Mouse (Mus musculus) lung, postnatal 36 days (tissue): Measurements from ENCODE around the gene Bcat1.
A peak's percentile ranks its signal among the peaks of the same experiment; 100 is the strongest.
"Not testable (repeated sequence)": the region's sequence is repeated elsewhere in the genome, so short reads cannot be mapped to it uniquely, and the experiment has no call there.

Experiments used
- DNase-seq: peaks from one replicate; pipeline ENCODE4 v3.0.0; 2022; ENCODE audit warnings: mixed read lengths

The Bcat1 gene

DNA sequence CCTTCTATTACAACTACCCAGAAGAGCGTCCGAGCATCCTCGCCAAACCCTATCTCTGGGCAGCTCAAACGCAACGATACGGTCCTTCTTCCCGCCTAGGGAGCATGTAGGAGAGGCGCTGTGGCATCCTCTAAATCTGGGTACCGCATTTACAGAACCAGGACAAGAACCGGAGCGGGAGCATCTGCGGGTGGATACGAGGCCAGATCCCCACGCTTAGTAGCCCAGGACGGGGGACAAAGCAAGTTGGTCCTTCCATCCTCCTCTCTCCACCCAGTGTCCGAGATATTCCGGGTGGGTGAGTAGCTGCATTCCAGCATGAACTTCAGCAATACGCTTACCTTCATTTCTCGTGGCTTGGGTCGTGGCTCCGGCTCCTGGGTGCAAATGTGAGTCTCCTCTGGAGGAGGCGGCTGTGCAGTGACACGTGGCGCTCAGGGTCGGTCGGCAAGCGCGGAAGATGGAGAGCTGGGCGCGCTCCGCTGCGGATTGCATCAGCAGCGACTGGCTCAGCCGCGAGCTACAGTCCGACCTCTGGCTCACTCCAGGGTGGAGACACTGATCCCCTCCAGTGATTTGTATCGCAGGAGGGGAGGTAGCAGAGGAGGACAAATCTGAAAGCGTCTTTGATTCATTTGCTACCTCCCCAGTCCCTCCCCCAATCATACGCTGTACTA is at the start of gene Bcat1:
TSS of gene Bcat1 (minus strand) at position 637 of the 677 bp plus-strand sequence.
- no peak for DNase-seq

DNA sequence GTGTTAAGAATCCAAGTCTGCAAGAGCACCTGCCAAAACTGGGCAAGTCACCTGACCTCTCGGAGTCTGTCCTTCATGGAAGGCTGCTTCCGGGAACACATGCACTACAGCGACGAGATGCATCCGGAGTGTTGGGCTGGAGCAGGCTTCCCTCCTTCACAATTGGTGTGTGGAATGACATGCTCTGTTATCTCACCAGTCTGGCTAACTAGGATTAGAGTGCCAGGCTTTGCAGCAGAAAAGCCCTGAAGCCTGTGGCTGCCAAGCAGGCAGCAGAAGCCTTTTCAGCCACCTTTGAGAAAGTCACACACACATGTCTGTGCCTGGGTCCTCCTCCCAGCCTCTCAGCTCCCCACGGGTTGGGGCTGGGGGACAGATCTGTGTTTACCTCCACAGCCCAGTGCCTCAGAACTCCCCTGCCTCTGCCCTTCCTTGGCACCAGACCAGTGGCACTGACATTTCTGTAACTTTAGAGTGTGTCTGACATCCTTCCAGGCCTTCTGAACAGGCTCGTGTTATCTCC is 49.7 kb upstream of the Bcat1 start:
- DNase-seq: peak; percentile 10

DNA sequence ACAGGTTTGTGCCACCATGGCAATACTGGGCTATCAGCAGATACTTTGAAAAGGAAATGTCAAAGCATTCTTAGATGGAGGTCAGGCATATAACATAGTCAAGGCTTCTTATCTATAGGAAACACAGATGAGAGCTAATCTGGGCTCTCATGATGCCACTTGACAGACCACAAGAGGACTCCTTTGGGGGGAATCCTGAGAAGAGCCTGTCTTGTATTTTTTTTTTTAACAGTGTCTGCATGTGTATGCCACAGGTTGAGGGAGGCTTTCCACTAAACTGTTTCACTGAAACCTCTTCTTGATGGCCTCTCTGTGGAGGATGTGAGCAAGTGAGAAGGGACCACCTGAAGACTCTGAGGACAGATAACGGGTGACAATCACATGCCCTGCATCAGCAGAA is 48.6 kb upstream of the Bcat1 start:
- no peak for DNase-seq

DNA sequence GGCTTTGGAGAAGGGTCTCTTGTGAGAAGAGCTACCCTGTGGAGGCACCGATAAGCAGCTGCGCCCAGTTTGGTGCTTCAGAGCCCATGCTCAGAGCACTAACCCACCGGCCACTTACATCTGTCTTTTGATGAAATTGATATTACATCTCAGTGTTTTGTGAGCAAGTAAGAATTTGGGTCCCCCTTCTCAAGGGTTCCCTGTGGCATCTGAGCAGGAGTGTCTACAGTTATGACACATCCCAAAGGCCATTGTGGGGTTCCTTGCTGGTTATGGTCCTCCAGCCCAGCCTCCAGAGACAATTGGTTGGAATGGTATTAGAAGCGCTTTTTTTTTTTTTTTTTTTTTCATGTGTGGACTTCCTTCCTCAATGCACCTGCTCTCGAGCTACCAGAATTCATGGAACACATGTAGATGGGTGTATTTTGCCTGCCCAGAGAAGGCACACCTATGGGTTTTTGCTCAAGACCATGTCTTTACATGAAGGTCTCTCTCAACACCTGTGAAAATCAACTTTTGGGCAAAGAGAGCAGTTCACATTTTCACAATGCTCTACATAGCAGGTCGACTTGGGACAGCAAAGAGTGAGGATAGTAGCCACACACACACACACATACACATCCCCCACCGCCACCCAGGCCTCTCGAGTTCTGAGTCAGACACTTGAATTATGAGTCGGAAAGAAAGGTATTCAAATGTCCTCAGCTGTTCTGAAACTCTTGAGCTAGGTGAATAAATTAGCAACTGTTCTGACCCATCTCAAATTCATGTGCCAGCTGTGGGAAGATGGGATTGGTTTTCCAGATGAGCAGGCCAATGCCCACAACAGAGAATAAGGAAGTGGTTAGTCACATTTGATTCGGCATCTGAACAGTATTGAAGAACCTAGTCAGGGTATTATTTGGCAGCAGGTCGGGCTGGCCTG is 47.4 kb upstream of the Bcat1 start:
- peak; percentile 32 for DNase-seq

DNA sequence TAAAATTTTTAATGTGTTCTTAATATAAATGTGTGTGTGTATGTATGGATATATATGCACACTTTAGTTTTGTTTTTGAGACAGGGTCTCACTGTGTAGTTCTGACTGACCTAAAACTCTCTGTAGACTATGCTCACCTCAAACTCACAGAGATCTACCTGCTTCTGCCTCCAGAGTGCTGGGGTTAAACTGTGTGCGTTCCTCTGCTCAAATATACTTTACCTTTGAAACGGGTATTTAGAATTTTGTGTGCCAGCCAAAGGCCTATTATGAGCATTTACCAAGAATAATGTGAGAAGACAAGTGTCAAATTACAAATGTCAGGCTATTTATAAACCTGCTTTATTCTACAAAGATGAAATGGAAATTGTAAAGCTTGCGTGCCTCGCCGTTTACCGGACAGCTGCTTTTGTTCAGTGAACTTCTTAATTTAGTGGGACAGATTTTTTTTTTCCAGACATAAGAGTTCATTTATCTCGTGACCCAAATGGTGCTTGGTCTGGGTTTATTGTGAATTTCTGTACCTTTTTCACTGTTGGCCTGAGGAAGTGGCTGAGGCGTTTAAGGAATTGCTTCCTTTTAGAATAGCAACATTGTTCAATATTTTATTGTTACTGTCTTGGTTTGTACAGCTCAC is 46.6 kb upstream of the Bcat1 start:
- DNase-seq: no peak

DNA sequence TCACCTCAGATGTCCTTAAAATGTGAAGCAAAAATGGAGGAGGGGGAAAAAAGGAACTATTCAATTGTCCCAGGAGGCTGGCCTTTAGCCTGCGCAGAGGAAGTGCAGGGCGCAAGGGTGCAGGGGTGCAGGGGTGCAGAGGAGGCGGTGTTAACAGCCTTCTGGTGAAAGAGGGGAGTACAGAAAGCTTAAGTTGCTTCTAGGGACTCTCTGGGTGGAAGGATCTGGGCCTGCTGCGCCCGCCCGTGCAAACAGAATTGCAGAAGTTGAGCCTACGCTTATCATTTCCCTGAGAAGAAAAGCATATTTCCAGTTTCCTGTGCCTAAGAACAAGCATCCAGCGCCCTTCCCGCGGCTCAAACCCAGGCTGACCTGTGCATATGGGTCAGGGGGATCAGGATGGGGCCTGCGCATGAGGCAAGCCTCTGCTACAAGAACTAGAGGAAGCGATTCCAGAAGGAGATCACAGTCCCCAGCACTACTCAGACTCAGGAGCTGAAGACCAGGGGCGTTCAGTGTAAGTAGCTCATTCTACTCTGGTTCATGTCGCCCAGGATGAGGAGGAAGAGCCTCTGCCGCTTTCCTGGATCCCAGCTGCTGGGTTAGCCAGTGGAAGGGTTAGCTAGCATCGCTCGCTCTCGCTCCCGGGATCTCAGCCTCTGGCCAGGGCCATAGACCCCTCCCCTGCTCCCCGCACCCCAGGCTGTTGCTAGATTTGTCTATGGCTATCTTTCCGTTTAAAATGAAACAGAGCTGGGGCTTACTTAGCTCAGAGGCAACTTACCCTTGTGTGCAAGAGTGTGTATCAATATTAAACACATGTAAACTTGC is 45.8 kb upstream of the Bcat1 start:
- DNase-seq: peak; percentile 53

DNA sequence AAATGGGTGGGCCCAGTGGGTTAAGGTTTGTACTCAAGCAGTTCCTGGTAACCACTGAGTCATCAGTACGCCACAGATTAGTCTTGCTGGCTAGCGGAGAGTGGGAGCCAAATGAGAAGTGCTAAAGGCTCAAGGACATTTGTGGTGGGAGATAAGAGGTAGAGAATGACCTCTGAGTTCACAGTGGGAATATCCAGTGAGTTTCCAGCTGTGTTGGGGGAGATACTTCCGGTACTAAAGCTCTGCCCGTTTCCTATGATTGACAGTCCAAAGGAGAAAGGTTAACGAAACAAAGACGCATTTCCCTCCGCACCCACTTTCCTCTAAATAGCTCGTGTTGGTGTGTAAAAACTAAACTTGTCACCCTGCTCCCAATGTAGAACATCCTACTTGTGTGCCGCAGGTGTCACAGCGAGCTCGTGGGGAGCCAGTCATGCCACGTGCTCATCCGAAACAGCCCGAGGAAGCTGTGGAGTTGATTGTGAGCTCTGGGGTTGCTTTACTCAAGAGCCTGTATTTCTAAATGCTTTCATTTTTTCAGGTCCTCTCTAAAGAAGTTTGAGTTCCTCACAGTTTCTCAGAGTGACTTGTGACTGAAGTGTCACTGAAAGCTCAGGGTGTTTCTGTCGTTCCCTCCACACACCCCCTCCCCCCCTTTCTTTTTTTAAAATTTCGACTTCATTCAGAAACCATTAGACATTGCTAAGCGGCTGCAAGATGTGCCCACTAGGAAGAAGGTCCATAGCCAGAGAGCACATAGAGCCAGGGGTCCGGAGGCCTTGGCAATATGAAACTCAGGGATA is 45.0 kb upstream of the Bcat1 start:
- peak; percentile 20 for DNase-seq

DNA sequence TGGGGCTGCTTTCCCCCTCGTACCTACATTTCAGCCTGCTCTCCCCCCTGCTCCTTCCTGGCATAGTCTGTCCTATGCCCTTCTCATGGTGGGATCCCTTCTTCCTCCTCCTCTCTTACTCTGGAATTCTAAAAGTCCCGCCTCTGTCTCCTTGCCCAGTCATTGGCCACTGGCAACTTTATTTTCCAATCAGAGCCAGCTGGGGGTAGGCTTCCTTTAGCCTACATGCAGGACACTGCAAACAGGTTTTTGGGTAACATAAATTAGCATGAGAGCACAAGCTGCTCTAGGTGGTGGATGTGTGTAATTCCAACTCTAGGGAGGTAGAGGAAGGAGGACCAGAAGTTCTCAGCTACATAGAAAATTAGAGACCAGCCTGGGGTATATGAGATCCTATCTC is 44.1 kb upstream of the Bcat1 start:
- DNase-seq: no peak

DNA sequence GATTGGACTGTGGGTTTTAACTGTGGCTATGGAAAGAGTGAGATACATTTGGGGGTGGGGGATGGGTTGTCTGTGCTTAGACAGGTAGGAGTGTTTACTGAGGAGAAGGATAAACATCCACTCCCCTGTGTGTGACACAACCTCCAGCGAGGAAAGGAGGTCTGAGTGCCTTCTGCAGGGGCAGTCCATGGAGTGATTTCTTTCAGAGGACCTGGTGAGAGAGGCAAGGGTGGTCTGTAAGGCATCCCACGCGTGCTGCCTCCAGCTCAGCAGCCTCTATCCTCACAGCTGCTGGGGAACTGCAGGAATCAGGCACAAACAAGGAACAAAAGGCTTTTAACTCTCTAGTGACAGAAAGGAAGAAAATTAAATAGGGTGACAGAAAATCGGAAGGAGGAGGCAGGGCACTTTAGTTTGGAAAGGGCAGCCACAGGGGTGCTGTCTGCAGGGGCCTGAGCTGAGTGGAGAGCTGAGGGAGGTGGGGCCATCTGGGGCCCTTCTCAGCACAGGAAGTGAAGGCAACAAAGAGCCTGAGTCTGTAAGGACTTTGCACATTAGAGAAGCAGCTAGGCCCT is 40.2 kb upstream of the Bcat1 start:
- DNase-seq: no peak

DNA sequence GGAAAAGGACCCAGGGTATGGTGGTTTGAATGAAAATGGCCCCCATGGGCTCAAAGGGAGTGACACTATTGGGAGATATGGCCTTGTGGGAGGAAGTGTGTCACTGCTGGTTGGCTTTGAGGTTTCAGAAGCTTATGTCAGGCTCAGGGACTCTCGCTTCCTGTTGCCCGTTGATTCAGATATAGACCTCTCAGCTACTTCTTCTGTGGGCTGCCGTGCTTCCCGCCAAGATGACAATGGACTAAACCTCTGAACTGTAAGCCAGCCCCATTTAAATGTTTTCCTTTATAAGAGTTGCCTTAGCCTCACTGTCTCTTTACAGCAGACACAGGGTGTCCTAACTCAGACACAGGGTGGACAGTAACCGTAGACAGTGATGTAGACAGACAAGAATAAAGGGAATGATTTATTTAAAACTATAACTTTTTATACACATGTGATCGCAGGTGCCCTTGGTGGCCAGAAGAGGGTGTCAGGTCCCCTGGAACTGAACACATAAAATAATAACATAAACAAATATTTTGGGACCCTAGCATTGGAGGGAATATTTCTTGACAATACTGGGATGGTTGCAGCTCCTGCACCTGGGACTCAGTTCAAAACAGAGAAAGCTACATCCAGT is 39.6 kb upstream of the Bcat1 start, which contains the start of gene Lrmp:
TSS of gene Lrmp (plus strand) at position 178 of the 622 bp plus-strand sequence.
- peak; percentile 26 for DNase-seq

DNA sequence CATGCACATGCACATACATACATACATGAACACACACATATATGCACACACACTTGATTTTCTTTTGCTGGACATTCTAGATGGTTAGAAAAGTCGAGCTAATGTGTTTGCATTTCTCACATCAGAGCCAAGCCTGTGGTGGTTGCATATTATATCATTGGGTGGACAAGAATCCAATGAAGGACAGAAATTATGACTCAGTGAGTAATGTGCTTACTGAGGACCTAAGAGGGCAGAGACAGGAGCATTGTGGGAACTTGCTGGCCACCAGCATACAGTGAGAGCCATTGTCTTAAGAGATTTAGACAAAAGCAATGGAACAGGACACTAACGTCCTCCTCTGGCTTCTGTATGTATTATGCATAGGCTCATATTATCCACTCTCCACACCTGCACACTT is 38.6 kb upstream of the Bcat1 start:
- DNase-seq: no peak

DNA sequence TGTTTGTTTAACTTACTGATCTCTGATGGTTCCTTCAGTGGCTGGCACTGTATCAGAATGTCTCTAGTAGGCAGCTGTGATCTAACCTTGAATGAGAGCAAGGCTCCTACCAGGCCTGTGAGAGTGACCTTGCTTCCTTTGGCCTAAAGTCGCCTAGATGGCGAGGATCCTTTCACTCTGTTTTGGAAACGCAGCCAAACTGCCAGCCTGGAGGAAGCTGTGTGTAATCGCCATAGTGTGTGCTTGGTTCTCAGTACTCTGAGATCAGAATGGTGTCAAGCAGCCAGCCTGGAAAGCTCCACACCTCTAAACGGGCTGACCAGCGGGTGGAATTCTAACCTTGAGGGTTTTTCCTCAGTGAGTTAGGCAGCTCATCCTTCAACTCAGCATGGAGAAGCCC is 36.9 kb upstream of the Bcat1 start:
- no peak for DNase-seq

DNA sequence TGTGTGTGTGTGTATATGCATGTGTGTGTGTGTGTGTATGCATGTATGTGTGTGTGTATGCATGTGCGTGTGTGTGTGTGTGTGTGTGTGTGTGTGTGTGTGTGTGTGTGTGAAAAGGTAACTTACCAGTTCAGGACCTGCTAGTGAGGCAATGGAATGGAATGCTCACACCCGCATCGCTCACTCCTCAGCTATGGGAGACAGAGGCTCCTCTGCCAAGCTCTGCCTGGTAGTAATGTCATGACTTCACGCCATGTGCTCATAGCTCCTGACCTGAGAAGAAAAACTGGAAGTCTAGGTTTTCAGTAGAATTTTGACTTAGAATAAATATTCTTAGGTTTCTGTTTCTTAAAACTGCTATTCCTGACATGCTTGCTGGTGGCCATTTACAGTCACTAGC is 34.8 kb upstream of the Bcat1 start:
- no peak for DNase-seq

DNA sequence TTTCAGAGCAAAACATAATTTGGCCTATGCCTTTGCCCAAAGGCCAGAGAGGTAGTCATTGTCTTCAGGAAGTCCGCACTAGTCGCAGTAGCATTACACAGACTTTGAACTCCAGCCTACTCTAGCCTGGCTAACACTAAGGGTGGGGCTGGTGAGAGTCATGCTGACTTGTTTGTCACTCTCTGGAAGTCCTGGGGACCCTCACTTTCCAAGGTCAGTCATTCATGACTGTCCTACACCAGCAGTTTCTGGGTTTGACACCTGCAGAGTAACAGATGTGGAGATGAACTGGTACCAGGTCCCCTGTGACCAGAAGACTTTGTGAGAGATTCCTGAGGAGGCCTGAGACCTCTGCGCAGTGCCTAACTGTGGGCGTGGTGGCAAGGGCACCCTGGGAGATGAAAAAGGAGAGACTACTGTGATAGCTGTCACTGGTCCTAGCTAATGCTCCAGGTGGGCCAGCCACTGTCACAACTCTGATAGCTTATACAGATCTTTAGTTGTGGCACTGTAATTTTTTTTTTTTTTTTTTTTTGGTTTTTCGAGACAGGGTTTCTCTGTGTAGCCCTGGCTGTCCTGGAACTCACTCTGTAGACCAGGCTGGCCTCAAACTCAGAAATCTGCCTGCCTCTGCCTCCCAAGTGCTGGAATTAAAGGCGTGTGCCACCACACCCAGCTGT is 30.3 kb upstream of the Bcat1 start:
- DNase-seq: no peak

DNA sequence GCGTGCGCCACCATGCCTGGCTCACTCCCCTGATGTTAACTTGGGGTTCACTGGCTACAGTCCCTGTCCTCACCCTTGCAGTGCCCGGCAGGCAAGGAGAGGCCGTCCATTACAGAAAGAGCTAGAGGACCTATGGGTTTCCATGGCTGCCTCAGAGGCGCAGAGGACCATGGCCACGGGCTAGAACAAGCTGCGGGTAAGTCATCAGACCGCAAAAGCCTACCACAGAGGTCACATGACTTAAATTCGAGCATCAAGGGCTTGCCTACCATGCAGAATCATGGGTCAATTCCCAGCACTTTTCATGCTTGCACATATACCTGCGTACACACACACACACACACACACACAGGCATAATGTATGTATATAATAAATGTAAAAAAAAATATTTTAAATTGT is 29.5 kb upstream of the Bcat1 start:
- no peak for DNase-seq

DNA sequence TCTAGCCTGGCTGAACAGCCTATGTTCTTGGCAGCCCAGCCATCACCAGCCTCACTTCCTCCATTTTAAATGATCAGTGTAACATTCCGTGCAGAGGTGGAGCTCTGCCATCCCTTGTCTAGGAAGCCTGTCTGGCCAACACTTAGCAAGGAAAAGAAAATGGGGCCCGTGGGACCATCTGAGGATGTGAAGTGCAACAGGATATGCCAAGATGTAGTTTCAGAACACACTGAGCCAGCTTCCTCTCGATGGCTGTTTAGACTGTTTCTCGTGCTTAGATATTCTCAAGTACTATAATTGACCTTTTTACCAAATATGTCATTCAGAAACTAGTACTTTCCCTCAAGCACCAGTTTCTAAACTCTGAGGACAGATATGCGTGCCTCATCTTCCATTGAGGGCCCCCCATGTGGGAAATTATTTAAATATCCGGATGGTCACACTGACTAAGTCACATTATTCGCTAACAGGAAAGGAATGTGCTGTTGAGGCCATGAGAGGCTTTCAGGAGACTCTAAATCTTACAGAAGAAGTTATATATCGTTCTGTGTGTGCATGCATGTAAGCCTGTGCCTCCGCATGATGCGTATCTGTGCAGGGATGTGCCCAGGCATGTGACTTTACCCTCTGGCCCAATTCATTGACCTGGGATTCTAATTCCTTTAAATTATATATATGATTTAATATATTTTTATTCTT is 28.4 kb upstream of the Bcat1 start:
- DNase-seq: no peak

DNA sequence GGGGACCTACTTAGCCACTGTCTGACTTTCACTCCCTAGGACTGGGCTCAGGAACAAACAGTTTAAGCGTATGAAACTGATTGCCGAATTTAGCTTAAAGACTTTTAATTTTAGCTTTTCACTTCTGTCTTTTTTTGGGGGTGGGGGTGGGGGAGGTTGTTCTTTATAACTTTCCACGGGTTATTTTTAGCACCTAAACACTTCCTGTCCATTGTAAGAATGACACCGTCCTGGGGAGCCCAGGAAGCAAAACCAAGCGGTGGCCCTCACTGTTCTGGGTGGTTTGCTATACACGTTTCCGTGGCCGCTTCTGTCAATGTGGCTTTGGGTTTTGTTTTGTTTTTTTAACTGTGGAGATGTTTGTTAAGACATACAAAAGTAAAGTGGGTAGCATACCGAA is 24.9 kb upstream of the Bcat1 start:
- peak; percentile 25 for DNase-seq

DNA sequence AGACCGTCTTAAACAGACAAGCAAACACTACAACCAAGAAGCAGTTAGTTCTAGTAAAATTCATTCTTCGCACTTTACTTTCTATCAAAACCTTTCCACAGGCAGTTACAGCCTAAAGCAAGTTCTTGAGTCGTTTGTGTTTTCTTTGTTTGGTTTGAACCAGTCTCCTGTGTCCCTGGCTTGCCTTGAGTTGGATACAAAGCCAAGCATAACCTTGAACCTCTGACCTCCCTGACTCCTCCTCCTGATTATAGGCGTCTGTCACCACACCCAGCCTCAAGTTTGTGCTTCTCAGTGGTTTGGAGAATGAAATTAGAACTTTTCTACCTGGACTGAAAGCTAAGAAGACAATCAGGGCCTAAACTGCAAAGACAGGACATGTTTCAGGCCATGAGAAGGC is 18.4 kb upstream of the Bcat1 start:
- no peak for DNase-seq

DNA sequence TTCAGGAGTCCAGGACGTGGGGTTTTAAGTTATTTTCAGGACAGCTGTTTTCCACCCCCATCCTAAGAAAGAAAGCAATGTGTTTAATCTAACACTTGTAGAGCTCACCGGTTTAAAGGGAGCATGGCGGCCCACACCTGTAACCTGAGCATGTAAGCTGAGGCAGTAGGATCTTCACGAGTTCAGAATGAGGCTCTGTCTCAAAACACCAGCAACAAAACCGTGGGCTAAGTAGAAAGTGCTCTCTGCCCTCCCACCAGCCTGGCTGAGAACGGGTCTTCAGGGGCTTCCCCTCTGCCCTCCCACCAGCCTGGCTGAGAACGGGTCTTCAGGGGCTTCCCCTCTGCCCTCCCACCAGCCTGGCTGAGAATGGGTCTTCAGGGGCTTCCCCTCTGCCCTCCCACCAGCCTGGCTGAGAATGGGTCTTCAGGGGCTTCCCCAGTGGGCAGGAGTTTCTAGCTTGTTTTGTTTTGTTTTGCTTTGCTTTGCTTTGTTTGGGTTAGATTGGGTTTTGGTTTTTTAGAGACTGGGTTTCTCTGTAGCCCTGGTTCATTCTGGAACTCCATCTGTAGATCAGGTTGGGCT is 17.1 kb upstream of the Bcat1 start:
- DNase-seq: not testable (repeated sequence)
